Mouse (Mus musculus): ENCODE results near the gene Gpr83. TPM values are rescaled to one million over a fixed set of nuclear protein-coding genes. Genes with fewer than 3 reads are reported as not detected.

Gpr83 gene
- polyA plus RNA-seq, 1 experiment from 2014 or later, result 0.25 TPM

DNA sequence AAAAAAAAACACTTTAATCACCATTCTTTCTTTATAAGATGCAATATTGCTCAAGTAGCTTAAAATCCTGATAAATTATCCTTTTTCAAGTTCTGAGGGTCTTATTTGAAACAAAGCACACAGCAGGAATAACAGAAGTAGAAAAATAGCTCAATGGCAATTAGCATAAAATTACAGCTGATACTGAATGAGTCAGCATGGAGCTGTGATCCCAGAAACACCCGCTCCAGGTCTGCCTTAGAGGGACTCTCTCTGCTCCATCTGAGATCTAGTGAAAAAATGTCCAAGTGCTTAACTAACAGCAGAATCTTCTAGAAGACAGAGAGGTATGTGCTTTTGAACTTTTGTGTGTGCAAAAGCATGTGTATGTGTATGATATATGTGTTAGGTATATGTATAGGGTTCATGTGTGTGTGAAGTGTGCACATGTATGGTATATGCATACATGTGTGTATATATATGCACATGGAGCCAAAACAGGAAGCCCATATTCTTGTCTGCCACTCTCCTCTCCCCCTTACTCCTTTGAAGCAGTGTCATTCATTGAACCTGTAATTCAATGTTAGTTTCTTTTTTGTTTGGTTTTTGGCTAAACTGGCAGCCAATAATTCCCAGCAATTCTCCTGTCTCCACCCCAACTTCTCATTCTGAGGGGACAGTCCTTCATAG lies 11.6 kb upstream of the Gpr83 start:
- H3K36me3 ChIP-seq, result no peaks in the 10 kb centered on the region
- peaks cover 11% of the 10 kb centered on the region; the same call in 1 of the 2 replicates for H3K9me3 ChIP-seq (replicated peaks)
- H3K27me3 ChIP-seq (ENCODE audit: low read depth, poor library complexity, severe bottlenecking), result no peaks in the 10 kb centered on the region
- no peaks in the 10 kb centered on the region for H3K4me1 ChIP-seq
- no peak for DNase-seq (ENCODE audit: low spot score)
- H3K27ac ChIP-seq (replicated peaks), result no peak overlapping the region
- 66% methylated on average over 1 of the region's 1 CpGs for WGBS
- H3K4me3 ChIP-seq, result no peak overlapping the region

DNA sequence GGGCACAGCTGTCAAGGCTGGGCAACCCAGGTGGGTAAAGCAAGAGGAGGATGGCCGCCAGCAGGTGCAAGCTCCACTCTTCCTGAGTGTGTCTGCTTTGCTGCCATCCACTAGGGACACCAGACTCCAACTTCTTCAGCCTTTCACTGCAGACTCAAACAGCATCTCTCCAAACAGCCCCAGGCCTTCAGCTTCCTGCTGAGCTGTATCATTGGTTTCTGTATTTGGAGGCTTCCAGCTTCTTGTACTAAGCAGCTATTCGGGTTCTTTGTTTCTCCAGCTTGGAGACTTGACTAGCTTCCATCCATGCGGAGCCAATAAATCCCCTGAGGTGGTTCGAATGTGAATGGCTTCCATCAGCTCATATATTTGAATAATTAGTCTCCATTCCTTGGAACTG lies 5.4 kb upstream of the Gpr83 start:
- 68% methylated on average over 4 of the region's 4 CpGs for WGBS
- no peak for DNase-seq (ENCODE audit: low spot score)
- H3K27ac ChIP-seq (replicated peaks), result no peak overlapping the region
- H3K4me3 ChIP-seq, result no peak overlapping the region
- H3K27me3 ChIP-seq (ENCODE audit: low read depth, poor library complexity, severe bottlenecking), result peaks cover 20% of the 10 kb centered on the region
- peaks cover under 1% of the 10 kb centered on the region for H3K4me1 ChIP-seq
- H3K36me3 ChIP-seq, result no peaks in the 10 kb centered on the region
- H3K9me3 ChIP-seq (replicated peaks), result peaks cover 11% of the 10 kb centered on the region; the same call in 1 of the 2 replicates

GRCm38 (mm10) chr9:14856922-14857654 lies 2.9 kb upstream of the Gpr83 start:
- Histone ChIP-seq H3K36me3 (no peaks in the 10 kb centered on the region), H3K4me3 (no peak overlapping the region), H3K27me3 (ENCODE audit: low read depth, poor library complexity, severe bottlenecking) (peaks cover 45% of the 10 kb centered on the region), H3K4me1 (peaks cover 11% of the 10 kb centered on the region), H3K27ac (replicated peaks) (no peak overlapping the region), H3K9me3 (replicated peaks) (no peaks in the 10 kb centered on the region; the same call in 1 of the 2 replicates)
- DNase-seq (ENCODE audit: low spot score), result no peak
- 65% methylated on average over 4 of the region's 4 CpGs for WGBS

DNA sequence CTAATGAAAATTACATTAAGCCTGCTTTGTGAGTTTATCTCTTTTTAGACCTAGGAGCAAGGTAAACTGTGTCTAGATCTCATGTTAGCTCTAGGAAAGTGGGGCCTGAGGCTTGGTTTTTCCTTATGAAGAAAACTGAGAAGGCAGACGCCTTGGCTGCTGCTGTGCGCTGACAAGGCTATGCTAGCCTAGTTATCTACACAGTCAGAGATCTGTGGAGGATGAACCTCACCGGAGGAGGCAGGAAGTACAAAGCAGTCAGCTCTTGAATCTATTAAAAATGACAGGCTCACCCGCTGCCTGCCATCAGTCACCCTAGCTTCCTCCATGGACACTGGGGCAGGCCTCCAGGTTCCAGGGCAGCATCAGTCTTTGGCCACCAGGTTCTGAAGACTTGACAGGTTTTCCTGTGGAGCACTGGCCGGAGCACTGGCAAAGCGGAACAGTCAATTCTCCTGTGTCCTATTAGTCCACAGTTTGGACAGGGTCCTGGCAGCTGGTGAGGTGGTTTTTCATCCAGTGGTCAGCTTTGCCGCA lies 1.8 kb upstream of the Gpr83 start:
- H3K4me3 ChIP-seq, result no peak overlapping the region
- 79% methylated on average over 7 of the region's 7 CpGs for WGBS
- DNase-seq (ENCODE audit: low spot score), result no peak
- H3K36me3 ChIP-seq, result no peaks in the 10 kb centered on the region
- peaks cover 53% of the 10 kb centered on the region for H3K27me3 ChIP-seq (ENCODE audit: low read depth, poor library complexity, severe bottlenecking)
- H3K27ac ChIP-seq (replicated peaks), result no peak overlapping the region
- H3K9me3 ChIP-seq (replicated peaks), result no peaks in the 10 kb centered on the region
- H3K4me1 ChIP-seq, result peaks cover 15% of the 10 kb centered on the region

DNA sequence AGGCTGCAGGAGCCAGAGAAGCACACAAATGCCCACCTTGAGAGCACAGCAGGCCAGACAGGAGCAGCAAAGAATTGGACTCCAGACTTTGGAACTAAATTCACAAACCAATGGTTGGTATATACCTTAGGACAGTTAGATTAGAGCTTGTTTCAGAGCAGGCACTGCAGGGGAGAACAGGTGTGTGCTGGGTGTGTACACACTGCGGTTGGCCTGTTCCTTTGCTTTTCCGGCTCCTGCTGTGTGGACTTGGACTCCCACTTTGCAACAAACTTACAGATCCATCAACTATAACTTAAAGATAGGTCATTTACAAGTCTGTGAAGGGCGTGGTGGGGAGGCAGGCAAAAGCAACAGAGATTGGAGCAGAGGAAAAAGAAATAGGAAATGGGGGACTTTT lies 1.2 kb upstream of the Gpr83 start:
- Histone ChIP-seq H3K9me3 (replicated peaks) (no peaks in the 10 kb centered on the region), H3K27ac (replicated peaks) (no peak overlapping the region), H3K27me3 (ENCODE audit: low read depth, poor library complexity, severe bottlenecking) (peaks cover 53% of the 10 kb centered on the region), H3K4me1 (peaks cover 15% of the 10 kb centered on the region), H3K36me3 (no peaks in the 10 kb centered on the region), H3K4me3 (no peak overlapping the region)
- DNase-seq (ENCODE audit: low spot score), result no peak
- 87% methylated on average over 3 of the region's 3 CpGs for WGBS

- Histone ChIP-seq H3K4me1 (peaks cover 15% of the 10 kb centered on the region), H3K27ac (replicated peaks) (no peak overlapping the region), H3K9me3 (replicated peaks) (no peaks in the 10 kb centered on the region), H3K27me3 (ENCODE audit: low read depth, poor library complexity, severe bottlenecking) (peaks cover 48% of the 10 kb centered on the region), H3K4me3 (no peak overlapping the region), H3K36me3 (no peaks in the 10 kb centered on the region)
- DNase-seq (ENCODE audit: low spot score), result no peak
- WGBS, result 90% methylated on average over 3 of the region's 3 CpGs
These were observed 3.1 kb downstream of the Gpr83 start for GRCm38 (mm10) chr9:14863126-14863525.

DNA sequence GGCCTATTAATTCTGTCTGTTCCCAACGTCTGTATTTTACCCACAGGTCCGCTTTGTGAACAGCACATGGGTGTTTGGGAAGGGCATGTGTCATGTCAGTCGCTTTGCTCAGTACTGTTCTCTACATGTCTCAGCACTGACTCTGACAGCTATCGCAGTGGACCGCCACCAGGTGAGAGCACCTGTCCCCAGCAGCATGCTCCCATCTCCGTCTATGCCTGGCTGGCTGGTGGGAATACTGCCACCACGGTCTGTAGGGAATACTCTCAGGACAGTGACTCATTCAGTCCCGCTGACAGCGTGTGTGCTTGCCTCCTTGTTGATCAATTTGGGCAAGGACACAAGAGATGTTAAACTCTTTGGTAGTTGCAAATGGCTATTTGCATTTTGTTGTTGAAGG lies 4.7 kb downstream of the Gpr83 start:
- no peaks in the 10 kb centered on the region for H3K36me3 ChIP-seq

DNA sequence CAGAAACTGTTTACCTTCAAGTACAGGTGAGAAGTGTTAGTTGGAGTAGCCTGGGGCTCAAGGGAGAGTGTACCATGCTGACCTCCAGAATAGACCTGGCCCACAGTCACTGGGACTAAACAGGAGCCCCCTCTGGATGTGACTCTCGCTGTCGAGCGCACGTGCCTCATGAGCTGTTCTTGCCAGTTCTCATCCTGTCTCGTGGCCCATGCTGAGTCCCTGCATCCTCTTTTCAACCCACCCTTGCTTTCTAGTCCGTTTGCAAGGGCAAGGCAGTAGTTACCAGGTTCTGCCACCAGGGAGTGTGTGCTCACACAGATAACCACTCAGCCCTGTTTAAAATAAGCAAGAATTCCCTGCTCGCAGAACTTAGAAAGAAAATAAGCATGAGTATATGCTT lies 6.9 kb downstream of the Gpr83 start:
- peak; percentile 50 for DNase-seq (ENCODE audit: low spot score)
- Histone ChIP-seq H3K27ac (replicated peaks) (no peak overlapping the region), H3K27me3 (ENCODE audit: low read depth, poor library complexity, severe bottlenecking) (peaks cover 9% of the 10 kb centered on the region), H3K9me3 (replicated peaks) (no peaks in the 10 kb centered on the region), H3K36me3 (no peaks in the 10 kb centered on the region), H3K4me1 (peaks cover 9% of the 10 kb centered on the region), H3K4me3 (no peak overlapping the region)
- WGBS, result 40% methylated on average over 7 of the region's 7 CpGs

More for the DNA sequence above, 4.7 kb downstream of the Gpr83 start:
- Histone ChIP-seq H3K4me1 (peaks cover 13% of the 10 kb centered on the region), H3K4me3 (no peak overlapping the region), H3K27ac (replicated peaks) (no peak overlapping the region), H3K9me3 (replicated peaks) (no peaks in the 10 kb centered on the region), H3K27me3 (ENCODE audit: low read depth, poor library complexity, severe bottlenecking) (peaks cover 32% of the 10 kb centered on the region)
- 82% methylated on average over 9 of the region's 9 CpGs for WGBS
- DNase-seq (ENCODE audit: low spot score), result no peak

GRCm38 (mm10) chr9:14868326-14868725 lies 8.3 kb downstream of the Gpr83 start:
- Histone ChIP-seq H3K36me3 (no peaks in the 10 kb centered on the region), H3K4me1 (peaks cover 17% of the 10 kb centered on the region), H3K27ac (replicated peaks) (0 out of 2 replicates have a peak overlapping the region, but pooled peaks have one; percentile 3), H3K27me3 (ENCODE audit: low read depth, poor library complexity, severe bottlenecking) (no peaks in the 10 kb centered on the region; the same call in 1 of the 2 replicates), H3K4me3 (no peak overlapping the region), H3K9me3 (replicated peaks) (no peaks in the 10 kb centered on the region)
- 95% methylated on average over 8 of the region's 8 CpGs for WGBS
- DNase-seq (ENCODE audit: low spot score), result no peak

- no peak for DNase-seq (ENCODE audit: low spot score)
- Histone ChIP-seq H3K27ac (replicated peaks) (no peak overlapping the region), H3K9me3 (replicated peaks) (no peaks in the 10 kb centered on the region), H3K36me3 (no peaks in the 10 kb centered on the region), H3K4me3 (no peak overlapping the region), H3K4me1 (peaks cover 17% of the 10 kb centered on the region), H3K27me3 (ENCODE audit: low read depth, poor library complexity, severe bottlenecking) (no peaks in the 10 kb centered on the region)
- 85% methylated on average over 2 of the region's 2 CpGs for WGBS
These were observed 10.4 kb downstream of the Gpr83 start for GRCm38 (mm10) chr9:14870377-14870776.

- Histone ChIP-seq H3K4me3 (no peak overlapping the region), H3K27ac (replicated peaks) (0 out of 2 replicates have a peak overlapping the region, but pooled peaks have one; percentile 23), H3K4me1 (peaks cover 19% of the 10 kb centered on the region), H3K9me3 (replicated peaks) (no peaks in the 10 kb centered on the region), H3K36me3 (no peaks in the 10 kb centered on the region), H3K27me3 (ENCODE audit: low read depth, poor library complexity, severe bottlenecking) (no peaks in the 10 kb centered on the region)
- 93% methylated on average over 10 of the region's 10 CpGs for WGBS
- DNase-seq (ENCODE audit: low spot score), result no peak
These were observed 10.8 kb downstream of the Gpr83 start for GRCm38 (mm10) chr9:14870802-14871201.

DNA sequence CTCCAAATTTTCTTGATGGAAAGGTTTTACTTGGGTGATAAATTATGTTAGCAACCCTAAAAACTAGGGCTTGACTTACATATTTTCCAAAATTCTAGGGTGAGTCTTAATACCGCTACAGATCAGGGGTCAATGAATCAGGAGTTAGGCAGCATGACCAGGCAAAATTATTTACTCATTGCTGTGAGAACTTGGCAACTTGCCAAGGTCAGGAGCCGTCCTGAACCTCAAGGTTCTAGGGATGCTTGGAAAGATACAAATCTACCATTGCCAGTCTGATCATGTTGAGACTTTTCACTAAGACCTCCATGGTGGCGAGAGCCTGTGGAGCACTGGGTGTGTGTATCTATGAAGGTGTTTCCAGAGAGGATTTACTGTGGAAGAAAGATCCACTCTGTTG lies 11.5 kb downstream of the Gpr83 start:
- Histone ChIP-seq H3K9me3 (replicated peaks) (no peaks in the 10 kb centered on the region), H3K27ac (replicated peaks) (peak overlapping the region; percentile 78), H3K4me3 (no peak overlapping the region), H3K4me1 (peaks cover 26% of the 10 kb centered on the region), H3K36me3 (no peaks in the 10 kb centered on the region), H3K27me3 (ENCODE audit: low read depth, poor library complexity, severe bottlenecking) (no peaks in the 10 kb centered on the region)
- no peak for DNase-seq (ENCODE audit: low spot score)
- 86% methylated on average over 3 of the region's 3 CpGs for WGBS
